Mouse (Mus musculus) heart, embryonic 14.5 days (tissue): ENCODE results near the gene Mob3a. TPM values are rescaled to one million over a fixed set of nuclear protein-coding genes. Genes with fewer than 3 reads are reported as not detected.

Experiments used
- ATAC-seq: fragments of 200-750 bp; cut with Nextera tagmentation; 2 replicates; pipeline ENCODE4 v1.8.0; 2017; ENCODE audit warnings: low read depth, moderate TSS enrichment; ENCODE audit not compliant: insufficient number of reproducible peaks, insufficient read depth, low FRiP score
- H3K27ac ChIP-seq, 2 experiments: fragments of 200-500 bp in 1 of 2; fragments of 300-500 bp in 1 of 2; sonication (generic) in 1 of 2; replicated peaks in 1 of 2; 2 replicates each; pipeline ENCODE4 v1.5.1; 2012 to 2014; ENCODE audit warnings: low read depth in 2 of 2, low read length in 2 of 2, control low read depth in 1 of 2, mild to moderate bottlenecking in 1 of 2, mixed read lengths in 1 of 2; ENCODE audit not compliant: control insufficient read depth in 1 of 2, insufficient read depth in 1 of 2
- H3K27me3 ChIP-seq: fragments of 300-500 bp; sonication (generic); 2 replicates; pipeline ENCODE4 v1.6.1; 2014; ENCODE audit warnings: mild to moderate bottlenecking, low read length, control low read depth; ENCODE audit not compliant: control insufficient read depth, insufficient read depth
- H3K36me3 ChIP-seq: fragments of 300-500 bp; sonication (generic); 2 replicates; pipeline ENCODE4 v1.6.1; 2014; ENCODE audit warnings: mild to moderate bottlenecking, control low read depth, low read length, mixed read lengths; ENCODE audit not compliant: control insufficient read depth, insufficient read depth
- H3K4me1 ChIP-seq, 2 experiments: fragments of 200-500 bp in 1 of 2; fragments of 300-500 bp in 1 of 2; sonication (generic) in 1 of 2; 2 replicates each; pipeline ENCODE4 v1.6.1; 2012 to 2014; ENCODE audit warnings: low read length in 2 of 2, control low read depth in 1 of 2, mixed read lengths in 1 of 2; ENCODE audit not compliant: control insufficient read depth in 2 of 2, insufficient read depth in 2 of 2
- H3K4me2 ChIP-seq: fragments of 300-500 bp; sonication (generic); 2 replicates; pipeline ENCODE4 v1.6.1; 2014; ENCODE audit warnings: mild to moderate bottlenecking, low read length
- H3K4me3 ChIP-seq, 2 experiments: fragments of 200-500 bp in 1 of 2; fragments of 300-500 bp in 1 of 2; sonication (generic) in 1 of 2; 2 replicates each; pipeline ENCODE4 v1.5.1; 2012 to 2014; ENCODE audit warnings: low read length in 2 of 2, mild to moderate bottlenecking in 2 of 2, control low read depth in 1 of 2, low read depth in 1 of 2, moderate library complexity in 1 of 2; ENCODE audit not compliant: control insufficient read depth in 1 of 2, insufficient read depth in 1 of 2
- H3K9ac ChIP-seq: fragments of 300-500 bp; sonication (generic); 2 replicates; pipeline ENCODE4 v1.6.1; 2014; ENCODE audit warnings: mild to moderate bottlenecking, low read length
- H3K9me3 ChIP-seq: fragments of 300-500 bp; sonication (generic); 2 replicates; pipeline ENCODE4 v1.6.1; 2016; ENCODE audit warnings: low read length, control low read depth; ENCODE audit not compliant: control insufficient read depth
- WGBS: fragments of 180-500 bp; shearing (Covaris S2); extraction: QIAGEN DNeasy Blood & Tissue Kit; methylation state at CpG from one replicate; pipeline ENCODE4 v1.1.7; 2014; 5-methylcytosine and 5-hydroxymethylcytosine counted together
- polyA plus RNA-seq: library from polyadenylated mRNA; unstranded; fragments of >200 nt; fragmentation: Nextera tagmentation; extraction: Ambion mirVana; gene quantifications from 2 replicates; pipeline ENCODE4 v1.2.1, GENCODE M21; 2014

Mob3a gene
- polyA plus RNA-seq, 1 experiment from 2014 or later = 22.3 TPM

DNA sequence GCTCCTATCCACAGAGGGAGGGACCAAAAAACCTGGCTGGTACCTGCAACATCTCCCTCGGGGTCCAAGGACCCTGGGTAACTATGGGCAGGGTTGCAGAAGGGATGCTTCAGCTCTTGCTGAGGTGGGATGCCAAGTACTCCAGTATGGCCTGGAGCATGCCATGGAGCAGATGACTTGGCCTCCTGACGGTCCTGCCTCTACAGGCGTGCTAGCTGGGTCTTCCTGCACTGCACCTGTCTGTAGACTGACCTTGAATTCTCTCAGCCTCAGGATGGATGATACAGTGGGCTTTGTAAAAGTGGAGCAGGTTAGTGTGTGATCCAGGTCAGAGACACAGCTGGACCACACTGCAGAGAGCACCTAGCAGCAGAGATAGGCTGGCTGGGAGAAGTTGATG is 3.7 kb upstream of the Mob3a start:
- H3K9me3 ChIP-seq = no peaks in the 10 kb centered on the region
- no peak overlapping the region for H3K4me2 ChIP-seq
- no peak overlapping the region; the same call in 1 of the 2 replicates for H3K9ac ChIP-seq
- no peaks in the 10 kb centered on the region for H3K27me3 ChIP-seq
- peaks cover 52% of the 10 kb centered on the region for H3K36me3 ChIP-seq
- H3K4me3 ChIP-seq = no peak overlapping the region
- H3K27ac ChIP-seq = no peak overlapping the region
- WGBS = 73% methylated on average over 3 of the region's 3 CpGs
- H3K4me1 ChIP-seq = peaks cover 15 to 29% of the 10 kb centered on the region in 2 experiments; a peak in 3 of 4 replicates
- ATAC-seq = no peak

GRCm38 (mm10) chr10:80705033-80705432 is 3.3 kb upstream of the Mob3a start:
- 38% methylated on average over 3 of the region's 3 CpGs for WGBS
- Histone ChIP-seq H3K9me3 (no peaks in the 10 kb centered on the region), H3K27ac (no peak overlapping the region)

GRCm38 (mm10) chr10:80704418-80704817 is 2.6 kb upstream of the Mob3a start:
- no peak overlapping the region for H3K4me2 ChIP-seq
- peak overlapping the region; percentile 30; the same call in 1 of the 2 replicates for H3K9ac ChIP-seq
- H3K27ac ChIP-seq = no peak overlapping the region
- H3K9me3 ChIP-seq = no peaks in the 10 kb centered on the region
- peaks cover 18 to 34% of the 10 kb centered on the region in 2 experiments for H3K4me1 ChIP-seq
- no peak overlapping the region for H3K4me3 ChIP-seq
- no peaks in the 10 kb centered on the region for H3K27me3 ChIP-seq
- ATAC-seq = no peak
- WGBS = 73% methylated on average over 5 of the region's 5 CpGs
- H3K36me3 ChIP-seq = peaks cover 42% of the 10 kb centered on the region

More at GRCm38 (mm10) chr10:80705033-80705432, 3.3 kb upstream of the Mob3a start:
- Histone ChIP-seq H3K27me3 (no peaks in the 10 kb centered on the region), H3K9ac (no peak overlapping the region), H3K4me2 (no peak overlapping the region), H3K36me3 (peaks cover 48% of the 10 kb centered on the region), H3K4me3 (no peak overlapping the region), H3K4me1 (peaks cover 15 to 29% of the 10 kb centered on the region in 2 experiments)
- no peak for ATAC-seq

DNA sequence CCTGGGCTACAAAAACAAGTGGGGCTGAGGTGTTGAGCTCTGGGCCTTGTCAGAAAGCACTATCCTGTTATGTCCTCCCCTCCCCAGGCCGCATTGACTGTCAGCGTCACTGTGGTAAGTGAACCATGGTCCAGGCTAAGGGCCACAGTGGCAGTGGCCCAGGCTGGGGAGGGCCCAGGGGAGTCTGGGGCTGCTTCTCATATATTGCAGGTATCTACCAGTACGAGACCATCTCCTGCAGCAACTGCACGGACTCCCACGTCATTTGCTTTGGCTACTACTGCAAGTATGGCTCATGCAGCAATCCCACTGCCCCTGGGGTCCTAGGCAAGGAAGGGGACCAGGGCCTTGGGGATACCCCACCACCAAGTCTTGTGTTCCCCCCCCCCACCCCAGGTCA is 1.9 kb upstream of the Mob3a start:
- Histone ChIP-seq H3K36me3 (peaks cover 34% of the 10 kb centered on the region), H3K9ac (0 out of 2 replicates have a peak overlapping the region, but pooled peaks have one; percentile 74), H3K27me3 (no peaks in the 10 kb centered on the region), H3K4me1 (peaks cover 18 to 34% of the 10 kb centered on the region in 2 experiments), H3K4me3 (peak overlapping the region in 1 of 2 experiments; percentile 59; a peak in 2 of 4 replicates), H3K27ac (no peak overlapping the region), H3K4me2 (peak overlapping the region; percentile 87), H3K9me3 (no peaks in the 10 kb centered on the region)
- 89% methylated on average over 5 of the region's 5 CpGs for WGBS
- no peak for ATAC-seq

DNA sequence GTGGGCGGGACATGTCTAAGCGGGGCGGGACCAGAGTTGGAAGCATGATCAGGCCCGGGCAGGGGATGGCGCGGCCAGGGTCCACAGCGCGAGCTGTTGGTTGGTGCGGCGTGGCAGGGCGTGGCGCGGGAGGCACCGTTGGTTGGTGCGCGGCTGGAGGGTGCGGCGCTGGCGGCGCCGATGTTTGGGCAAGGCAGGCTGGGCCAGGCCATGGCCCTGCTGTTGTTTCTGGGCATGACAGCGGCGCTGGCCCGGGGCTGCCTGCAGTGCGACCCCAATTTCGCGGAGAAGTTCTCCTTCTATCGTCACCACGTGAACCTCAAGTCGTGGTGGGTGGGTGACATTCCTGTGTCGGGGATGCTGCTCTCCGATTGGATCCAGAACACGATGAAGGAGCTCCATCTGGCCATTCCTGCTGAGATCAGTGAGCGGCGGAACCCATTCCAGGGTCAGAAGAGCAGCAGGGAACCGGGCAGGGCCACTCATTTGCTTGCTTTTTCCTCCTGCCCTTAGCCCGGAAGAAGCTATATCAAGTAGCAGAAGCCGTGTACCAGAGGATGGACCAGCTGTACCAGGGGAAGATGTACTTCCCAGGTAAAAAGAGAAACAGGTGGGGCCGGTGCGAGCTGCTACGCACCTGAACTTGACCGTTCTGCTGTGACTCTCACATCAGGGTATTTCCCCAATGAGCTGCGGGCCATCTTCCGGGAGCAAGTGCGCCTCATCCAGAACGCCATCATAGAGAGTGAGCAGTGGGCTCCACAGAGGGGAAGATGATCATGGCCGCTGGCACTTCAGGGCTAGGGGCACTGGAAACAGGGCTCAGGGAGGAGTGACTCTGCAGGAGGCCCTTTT is 986 bp upstream of the Mob3a start:
- Histone ChIP-seq H3K27ac (peak overlapping the region; percentile 70 to 79), H3K9ac (peak overlapping the region; percentile 74), H3K9me3 (no peaks in the 10 kb centered on the region), H3K4me3 (peak overlapping the region; percentile 59 to 66), H3K4me1 (peaks cover 18 to 39% of the 10 kb centered on the region in 2 experiments), H3K4me2 (peak overlapping the region; percentile 87), H3K36me3 (peaks cover 29% of the 10 kb centered on the region), H3K27me3 (no peaks in the 10 kb centered on the region)
- ATAC-seq = peak; percentile 83
- WGBS = 2% methylated on average over 43 of the region's 47 CpGs

GRCm38 (mm10) chr10:80700732-80701131 is 1.0 kb downstream of the Mob3a start:
- H3K9ac ChIP-seq = peak overlapping the region; percentile 77
- H3K36me3 ChIP-seq = peaks cover 10% of the 10 kb centered on the region
- H3K4me2 ChIP-seq = peak overlapping the region; percentile 71
- WGBS = 39% methylated on average over 4 of the region's 4 CpGs
- no peaks in the 10 kb centered on the region for H3K9me3 ChIP-seq
- ATAC-seq = no peak
- H3K27ac ChIP-seq = peak overlapping the region in 1 of 2 experiments; percentile 6; a peak in 2 of 4 replicates
- peak overlapping the region; percentile 59 to 73; a peak in 3 of 4 replicates for H3K4me3 ChIP-seq
- peaks cover 18 to 40% of the 10 kb centered on the region in 2 experiments for H3K4me1 ChIP-seq
- no peaks in the 10 kb centered on the region for H3K27me3 ChIP-seq

DNA sequence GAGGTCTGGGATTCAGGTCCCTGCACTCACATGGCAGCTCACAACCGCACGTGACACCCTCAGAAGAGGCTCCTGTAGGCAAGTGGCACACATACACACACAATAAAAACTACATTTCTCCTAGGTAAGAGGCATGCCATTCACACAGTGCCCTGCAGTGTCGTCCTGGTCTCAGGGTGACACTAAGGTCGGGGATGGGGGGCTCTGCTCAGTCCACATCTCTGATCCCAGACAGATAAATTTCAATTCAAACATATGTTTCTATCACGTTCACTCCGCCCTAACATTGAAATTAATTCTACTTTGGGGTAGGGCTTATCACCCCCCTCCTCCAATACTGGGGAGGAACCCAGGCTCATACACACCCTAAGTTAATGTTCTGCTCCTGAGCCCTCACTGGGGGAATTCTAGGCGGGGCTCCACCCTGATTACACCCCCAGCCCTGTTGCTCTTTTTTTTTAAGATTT is 1.7 kb downstream of the Mob3a start:
- peaks cover 18 to 37% of the 10 kb centered on the region in 2 experiments for H3K4me1 ChIP-seq
- peak overlapping the region; percentile 71; the same call in 1 of the 2 replicates for H3K4me2 ChIP-seq
- 79% methylated on average over 7 of the region's 7 CpGs for WGBS
- H3K36me3 ChIP-seq = 0 out of 2 replicates have a peak, but pooled peaks cover 4% of the 10 kb centered on the region
- no peak for ATAC-seq
- no peaks in the 10 kb centered on the region for H3K27me3 ChIP-seq
- no peak overlapping the region for H3K27ac ChIP-seq
- H3K9me3 ChIP-seq = no peaks in the 10 kb centered on the region
- no peak overlapping the region for H3K4me3 ChIP-seq
- H3K9ac ChIP-seq = no peak overlapping the region; the same call in 1 of the 2 replicates
